Mouse (Mus musculus): ENCODE data around the gene Tubgcp6. TPM values are rescaled to one million over a fixed set of nuclear protein-coding genes. Genes with fewer than 3 reads are reported as not detected.

The Tubgcp6 gene
- total RNA-seq, 2 experiments from 2014 or later = 29.6 to 30.6 TPM

DNA sequence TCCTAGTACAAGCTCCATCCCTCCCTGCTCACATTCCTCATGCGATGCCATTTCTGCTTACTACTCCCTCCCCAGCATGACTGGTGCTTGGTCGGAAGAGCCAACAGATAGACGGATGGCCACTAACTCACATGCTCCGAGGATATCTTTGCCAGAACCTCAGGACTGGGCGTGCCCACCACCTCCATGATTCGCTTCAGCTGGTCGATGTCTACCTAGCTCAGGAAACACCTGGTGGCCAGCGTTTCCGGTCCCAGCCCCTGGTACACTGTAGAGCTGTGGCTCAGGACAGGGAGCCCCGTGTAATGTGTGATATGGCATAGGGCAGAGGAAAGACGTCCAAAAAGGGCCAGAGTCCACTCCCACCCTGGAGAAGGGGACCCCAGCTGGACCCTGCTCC is 22.1 kb upstream of the Tubgcp6 start:
- intact Hi-C loops (cut with DNase I) = no loop called here

DNA sequence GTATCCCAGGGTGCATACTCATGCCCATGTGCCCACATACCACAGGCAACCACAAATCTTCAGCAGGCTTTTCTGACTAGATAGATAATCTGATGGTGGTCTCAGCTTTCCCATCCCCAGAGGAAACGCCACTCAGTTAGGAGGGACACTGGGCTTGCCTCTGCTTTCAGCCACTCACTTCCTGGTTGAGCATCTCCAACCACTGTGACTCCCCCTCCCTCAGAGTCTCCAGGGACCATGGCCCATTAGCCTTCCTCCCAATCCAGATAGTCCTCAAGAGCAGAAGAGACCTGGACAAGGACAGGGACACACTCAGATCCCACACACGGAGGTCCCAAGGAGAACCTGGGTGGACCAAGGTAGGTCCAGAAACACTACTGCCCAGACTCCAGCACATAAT is 20.2 kb upstream of the Tubgcp6 start:
- DNase-seq (ENCODE audit: low spot score in 2 of 2) = no peak
- intact Hi-C loops (cut with DNase I) = no loop called here

More for the DNA sequence above, 22.1 kb upstream of the Tubgcp6 start:
- DNase-seq (ENCODE audit: low spot score in 2 of 2) = no peak

DNA sequence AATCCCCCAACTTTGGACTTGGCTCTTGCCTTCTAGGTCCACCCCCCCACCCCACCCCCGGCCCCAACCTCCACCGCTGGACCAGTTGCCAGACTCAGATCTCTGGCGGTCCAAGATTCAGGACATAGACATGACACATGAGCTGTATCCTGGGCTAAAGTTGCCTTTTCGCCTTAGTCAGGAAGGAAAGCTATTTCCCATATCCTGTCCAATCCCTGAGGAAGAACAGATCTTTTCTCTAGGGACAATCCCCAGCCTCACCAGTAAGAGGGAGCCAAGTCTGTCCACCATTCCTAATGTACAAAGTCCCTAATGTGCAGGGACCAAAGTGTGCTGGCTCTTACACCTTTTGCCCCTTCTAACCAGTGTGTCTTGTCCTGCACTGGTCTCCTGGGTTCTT is 19.0 kb upstream of the Tubgcp6 start:
- DNase-seq (ENCODE audit: low spot score in 2 of 2) = no peak
- intact Hi-C loops (cut with DNase I) = no loop called here

DNA sequence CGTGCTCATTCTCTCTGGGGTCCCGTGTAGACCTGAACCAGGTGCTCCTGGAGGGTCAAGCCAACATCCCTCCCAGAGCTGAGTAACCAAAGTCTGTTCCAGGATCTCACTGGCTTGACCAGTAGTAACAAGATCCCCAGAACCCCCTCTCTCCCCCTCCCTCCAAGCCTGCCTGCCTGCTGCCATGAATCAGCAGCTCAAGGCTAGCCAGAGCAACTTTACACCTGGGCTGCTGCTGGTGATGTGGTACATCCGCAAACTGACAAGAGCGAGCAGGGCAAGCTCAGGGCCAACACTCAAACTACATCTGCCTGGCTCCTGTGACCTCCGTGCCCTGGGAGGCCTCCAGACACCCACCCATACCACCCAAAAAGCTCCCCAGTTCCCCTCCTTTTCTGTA is 18.5 kb upstream of the Tubgcp6 start:
- DNase-seq (ENCODE audit: low spot score in 2 of 2) = no peak
- intact Hi-C loops (cut with DNase I) = no loop called here

DNA sequence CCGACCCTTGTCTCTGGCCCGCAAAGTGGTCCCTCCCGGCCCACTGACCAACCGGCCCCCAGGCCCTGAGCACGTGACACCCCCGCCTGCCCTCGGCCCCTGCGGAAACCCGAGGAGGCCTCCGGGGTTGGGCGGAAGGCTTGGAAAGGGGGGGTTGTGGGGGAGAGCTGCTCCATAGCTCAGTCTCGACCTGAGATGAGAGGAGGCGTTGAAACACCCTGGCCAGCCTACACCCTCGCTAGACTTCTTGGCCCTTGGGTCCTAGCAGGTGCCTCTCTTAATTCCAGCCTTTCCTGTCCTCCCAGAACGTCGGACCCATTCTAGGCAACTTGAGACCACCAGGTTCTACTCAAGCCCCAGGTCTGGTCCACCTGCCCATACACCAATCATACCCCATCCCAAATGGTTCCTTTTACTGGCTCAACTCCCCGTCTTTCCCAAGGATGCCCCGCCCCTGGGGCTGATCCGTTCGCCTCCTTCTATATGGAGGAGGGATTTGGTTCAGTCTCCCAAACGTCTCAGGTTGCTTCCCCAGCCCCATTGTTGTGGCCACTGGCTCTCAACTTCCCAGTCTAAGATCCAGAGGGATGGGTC is 17.8 kb upstream of the Tubgcp6 start, which contains the start of gene Mapk12:
Gene Mapk12 (minus strand): TSS at position 45 of the 594 bp plus-strand sequence.
- DNase-seq (ENCODE audit: low spot score in 2 of 2) = no peak
- intact Hi-C loops (cut with DNase I) = no loop called here

DNA sequence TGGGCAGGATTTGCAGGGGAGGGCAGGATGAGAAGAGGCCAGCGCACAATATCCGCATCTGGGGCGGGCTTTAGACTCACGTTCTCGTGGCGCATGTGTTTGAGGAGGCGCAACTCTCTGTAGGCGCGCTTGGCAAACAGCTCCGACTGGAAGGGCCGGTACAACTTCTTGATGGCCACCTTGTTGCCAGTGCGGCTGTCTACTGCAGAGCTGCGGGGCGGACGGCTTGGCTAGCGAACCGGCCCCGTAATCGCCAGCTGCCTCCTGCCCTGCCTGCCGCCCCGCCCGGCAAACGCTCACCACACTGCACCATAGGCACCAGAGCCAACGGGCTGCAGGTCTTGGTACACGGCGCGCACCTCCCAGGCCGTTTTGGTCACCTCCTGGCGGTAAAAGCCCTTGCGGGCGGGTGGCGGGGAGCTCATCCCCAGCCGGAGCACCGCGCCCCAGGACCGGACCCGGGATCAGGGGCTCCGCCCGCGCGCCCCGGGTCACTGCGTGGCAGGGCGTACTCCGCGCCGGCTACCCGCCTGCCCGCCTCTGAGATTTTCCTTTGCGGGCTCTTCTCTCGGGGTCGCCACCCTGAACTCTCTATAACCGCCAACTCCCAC is 17.2 kb upstream of the Tubgcp6 start:
- peak; percentile 84 to 88 for DNase-seq (ENCODE audit: low spot score in 2 of 2)
- intact Hi-C loops (cut with DNase I) = no loop called here

DNA sequence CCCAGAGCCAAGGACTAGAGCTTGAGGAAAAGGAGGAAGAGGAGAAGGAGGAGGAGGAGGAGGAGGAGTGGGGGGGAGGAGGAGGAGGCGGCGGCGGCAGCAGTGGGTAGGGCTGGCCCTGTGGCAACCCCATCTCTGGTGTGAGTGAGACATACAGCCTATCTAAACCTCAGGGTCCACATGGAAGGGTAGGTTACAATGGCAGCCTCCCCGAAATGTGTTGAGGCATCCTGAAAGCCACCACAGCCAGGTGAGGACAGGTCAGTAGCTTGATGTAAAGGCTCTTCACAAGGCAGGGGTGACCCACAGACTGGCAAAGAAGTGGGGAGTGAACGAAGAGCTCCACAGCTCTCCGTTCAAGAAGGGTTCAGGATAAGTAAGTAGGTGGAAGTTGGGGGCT is 15.6 kb upstream of the Tubgcp6 start:
- intact Hi-C loops (cut with DNase I) = no loop called here
- no peak for DNase-seq (ENCODE audit: low spot score in 2 of 2)

DNA sequence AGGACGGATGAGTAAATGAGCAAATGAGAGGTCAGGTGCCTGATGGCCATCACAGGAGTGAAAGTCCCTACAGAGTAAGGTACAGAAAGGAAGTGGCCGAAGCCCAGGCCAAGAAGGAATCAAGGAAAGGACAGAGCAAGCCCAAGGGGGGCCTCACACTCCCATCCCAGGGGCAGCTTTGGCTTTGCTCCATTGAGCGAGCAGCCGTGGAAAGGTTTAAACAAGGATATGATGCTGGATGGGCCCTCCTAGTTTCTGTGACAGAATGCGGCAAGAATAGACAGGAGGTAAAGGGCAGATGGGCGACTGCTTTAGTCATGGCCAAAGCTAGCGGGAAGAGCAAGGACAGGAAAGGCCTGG is 15.1 kb upstream of the Tubgcp6 start:
- intact Hi-C loops (cut with DNase I) = no loop called here
- DNase-seq (ENCODE audit: low spot score in 2 of 2) = no peak

DNA sequence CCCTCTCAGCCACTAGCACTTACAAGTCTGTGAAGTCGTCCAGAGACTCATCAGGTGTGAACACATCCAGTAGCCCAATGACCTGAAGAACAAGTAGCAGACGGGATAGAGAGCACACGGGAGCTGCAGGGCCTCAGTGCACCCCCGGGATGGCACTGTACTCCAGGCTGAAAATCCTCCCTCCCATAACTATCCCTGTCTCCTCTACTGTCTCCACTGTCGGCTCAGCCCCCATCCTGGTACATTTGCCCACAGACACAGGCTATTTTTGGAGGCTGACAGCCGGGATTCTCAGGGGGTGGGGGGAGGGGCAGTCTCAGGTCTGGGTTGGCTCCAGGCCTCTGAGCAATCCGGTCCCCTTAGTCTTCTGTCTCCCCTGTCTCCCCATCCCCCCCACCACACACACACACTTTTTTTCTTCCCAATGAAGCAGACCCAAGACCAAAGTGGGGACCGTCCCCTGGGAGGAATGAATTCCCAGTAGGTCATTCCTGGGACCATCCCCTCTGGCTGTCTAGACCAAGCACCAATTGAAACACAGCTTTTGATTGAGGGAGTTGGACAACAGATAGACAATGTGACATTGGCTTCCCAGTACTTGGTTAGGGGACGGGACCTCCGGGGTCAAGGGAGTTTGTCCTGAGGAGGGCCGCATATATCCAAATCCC is 14.6 kb upstream of the Tubgcp6 start:
- no peak for DNase-seq (ENCODE audit: low spot score in 2 of 2)
- intact Hi-C loops (cut with DNase I) = no loop called here

DNA sequence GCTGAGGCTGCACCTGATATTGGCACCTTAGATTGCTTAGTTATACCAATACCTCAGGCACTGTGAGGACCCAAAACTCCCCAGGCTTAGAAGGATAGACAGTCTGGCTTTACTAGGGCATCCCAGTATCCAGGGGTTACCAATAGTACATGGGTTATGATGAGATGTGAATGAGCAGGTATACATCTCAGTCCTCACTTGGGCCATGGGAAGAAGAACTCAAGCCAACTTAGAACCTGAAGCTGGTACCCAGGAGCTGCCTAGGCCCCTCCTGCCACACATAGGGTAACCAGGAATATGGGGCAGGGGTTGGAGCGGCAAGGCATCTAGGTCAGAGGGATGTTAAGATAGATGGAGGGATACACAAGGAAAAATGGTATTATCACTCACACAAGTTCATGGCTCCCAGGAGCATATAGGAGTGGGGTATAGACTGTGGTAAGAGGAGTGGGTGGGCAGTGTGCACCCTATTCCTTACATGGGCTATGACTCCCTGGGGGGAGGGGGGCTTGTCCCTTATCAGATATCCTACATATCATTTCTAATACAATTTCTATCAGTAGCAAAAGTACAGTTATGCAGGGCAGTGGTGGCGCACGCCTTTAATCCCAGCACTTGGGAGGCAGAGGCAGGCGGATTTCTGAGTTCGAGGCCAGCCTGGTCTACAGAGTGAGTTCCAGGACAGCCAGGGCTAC is 13.7 kb upstream of the Tubgcp6 start:
- intact Hi-C loops (cut with DNase I) = no loop called here
- no peak for DNase-seq (ENCODE audit: low spot score in 2 of 2)

DNA sequence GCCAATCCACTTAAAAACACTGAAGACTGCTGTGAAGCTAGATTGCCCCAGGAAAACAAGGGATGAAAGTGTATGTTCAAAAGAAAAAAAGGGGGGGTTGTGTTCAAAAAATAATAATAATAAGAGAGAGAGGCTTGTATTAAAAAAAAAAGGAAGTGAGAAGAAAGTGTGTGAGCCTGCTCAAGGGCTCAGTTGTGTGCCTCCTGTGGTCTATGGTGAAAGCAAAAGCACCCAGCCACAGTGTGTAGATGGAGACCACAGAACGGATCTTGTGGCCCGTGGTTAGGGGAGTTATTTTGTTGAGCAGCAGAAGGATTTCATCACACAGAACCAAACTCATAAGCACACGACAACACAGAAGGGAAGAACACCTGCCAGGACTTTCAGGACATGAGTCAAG is 8.4 kb upstream of the Tubgcp6 start:
- intact Hi-C loops (cut with DNase I) = no loop called here
- DNase-seq (ENCODE audit: low spot score in 2 of 2) = no peak

DNA sequence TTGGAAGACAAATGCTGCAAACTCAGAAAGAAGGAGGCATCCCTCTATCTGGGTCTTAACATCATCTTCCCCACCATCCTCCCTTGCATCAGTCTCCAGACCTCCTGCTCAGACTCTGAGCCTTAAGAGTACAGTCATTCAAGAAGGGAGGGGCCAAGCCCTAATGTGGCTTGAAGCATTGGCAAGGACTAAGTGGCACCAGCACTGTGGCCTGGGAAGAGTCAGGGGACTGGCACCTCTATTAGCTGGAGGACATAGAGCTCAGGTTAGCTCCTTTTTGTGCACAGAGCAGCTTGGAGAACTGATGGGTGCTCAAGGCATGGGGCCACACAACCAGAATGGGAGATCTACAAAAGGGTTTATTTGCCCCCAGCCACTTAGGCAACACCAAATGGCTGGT is 7.3 kb upstream of the Tubgcp6 start:
- no peak for DNase-seq (ENCODE audit: low spot score in 2 of 2)
- intact Hi-C loops (cut with DNase I) = no loop called here

DNA sequence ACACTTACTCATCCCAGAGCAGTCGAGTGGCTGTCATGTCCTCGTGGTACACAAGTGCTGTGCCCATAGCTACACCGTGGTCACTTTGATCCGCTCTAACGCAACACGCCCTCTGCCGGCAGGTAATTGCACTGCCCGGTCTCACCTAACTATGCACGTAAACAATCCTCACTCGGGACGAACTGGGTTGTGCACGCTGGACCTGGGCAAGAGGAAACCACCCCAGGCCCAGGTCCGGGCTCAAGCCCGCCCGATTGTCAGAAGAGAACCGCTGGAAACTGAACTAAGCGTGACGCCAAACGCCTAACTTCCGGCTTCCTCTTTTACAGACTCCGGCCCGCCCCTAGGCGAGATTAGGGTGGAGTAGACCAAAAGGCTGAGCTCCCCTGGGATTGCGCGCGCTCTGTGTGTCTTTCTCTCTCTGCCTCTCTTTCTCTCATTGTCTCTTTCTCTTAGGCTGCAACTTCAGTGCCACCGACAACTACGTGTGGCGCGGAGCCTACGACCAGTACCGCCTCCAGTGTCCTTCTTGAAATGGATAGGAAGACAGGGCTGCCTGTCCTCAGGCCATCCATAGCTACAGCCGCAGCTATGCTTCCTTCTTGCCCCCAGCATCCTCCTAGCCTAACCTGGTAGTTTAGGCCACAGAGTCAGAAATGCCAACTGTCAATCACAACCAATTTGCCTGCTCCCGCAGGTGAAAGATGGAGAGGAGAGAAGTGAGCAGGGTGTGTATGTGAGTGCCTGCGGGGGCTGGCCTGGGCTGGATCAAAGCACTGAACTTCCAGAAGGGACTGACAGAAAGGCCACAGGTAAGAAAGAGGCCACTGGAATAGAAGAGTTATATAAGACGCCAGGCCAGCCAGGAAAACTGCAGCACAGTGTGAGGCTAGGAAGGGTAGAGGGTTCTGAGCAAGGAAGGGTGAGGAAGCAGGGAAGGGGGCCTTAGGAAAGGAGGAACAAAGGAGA is 5.8 kb upstream of the Tubgcp6 start, which contains the start of gene Hdac10:
Gene Hdac10 (minus strand): TSS at position 319 of the 969 bp plus-strand sequence.
- intact Hi-C loops (cut with DNase I) = loop anchor here (5.0 kb wide), 1 partner anchor 84 kb away; the partner anchor contains the start of gene Ppp6r2
- DNase-seq (ENCODE audit: low spot score in 2 of 2) = peak; percentile 80 to 84

DNA sequence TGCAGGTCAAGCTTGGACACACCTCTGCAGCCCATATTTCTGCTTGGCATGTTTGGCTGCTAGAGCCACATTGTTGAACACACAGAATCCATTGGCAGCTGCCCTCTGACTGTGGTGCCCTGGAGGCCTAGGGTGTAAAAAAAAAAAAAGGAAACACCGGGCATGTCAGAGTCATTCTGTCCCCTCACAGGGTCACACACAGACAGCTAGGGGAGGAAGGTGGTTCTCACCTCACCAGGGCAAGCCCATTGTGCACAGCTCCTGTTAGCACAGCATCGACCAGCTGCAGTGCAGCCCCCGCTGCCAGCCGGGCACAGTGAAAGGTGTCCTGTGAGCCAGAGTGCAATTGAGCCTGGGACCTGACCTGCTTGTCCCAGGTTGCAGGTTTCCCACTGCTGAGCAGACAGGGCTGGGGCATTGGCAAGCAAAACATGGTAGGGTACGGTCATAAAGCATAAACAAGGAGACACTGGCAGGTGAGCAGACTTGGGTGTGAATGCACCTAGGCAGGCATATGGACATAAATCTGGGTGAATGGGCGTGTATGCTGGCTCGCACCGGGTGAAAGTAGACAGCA is 4.5 kb upstream of the Tubgcp6 start:
- no peak for DNase-seq (ENCODE audit: low spot score in 2 of 2)
- intact Hi-C loops (cut with DNase I) = loop anchor here (5.0 kb wide), 1 partner anchor 85 kb away; the partner anchor contains the start of gene Ppp6r2

DNA sequence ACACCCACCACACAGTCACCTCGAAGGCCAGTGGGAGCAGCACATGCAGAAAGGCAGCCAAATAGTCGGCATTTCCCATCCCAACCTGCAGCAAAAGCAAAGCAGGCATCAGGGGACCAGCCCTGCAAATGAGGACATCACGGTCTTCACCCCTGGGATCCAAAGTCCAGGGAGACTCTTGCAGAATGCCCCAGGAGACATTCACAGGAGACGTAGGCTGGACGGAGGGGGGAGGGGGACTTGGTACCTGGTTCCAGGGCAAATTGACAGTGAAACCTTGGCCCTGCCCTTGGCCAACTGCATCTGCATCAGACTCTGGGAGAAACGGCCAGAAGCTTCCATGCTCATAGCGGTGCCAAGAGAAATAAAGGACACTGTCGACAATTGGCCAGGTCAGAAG is 3.7 kb upstream of the Tubgcp6 start:
- intact Hi-C loops (cut with DNase I) = loop anchor here (5.0 kb wide), 1 partner anchor 86 kb away; the partner anchor contains the start of gene Ppp6r2

DNA sequence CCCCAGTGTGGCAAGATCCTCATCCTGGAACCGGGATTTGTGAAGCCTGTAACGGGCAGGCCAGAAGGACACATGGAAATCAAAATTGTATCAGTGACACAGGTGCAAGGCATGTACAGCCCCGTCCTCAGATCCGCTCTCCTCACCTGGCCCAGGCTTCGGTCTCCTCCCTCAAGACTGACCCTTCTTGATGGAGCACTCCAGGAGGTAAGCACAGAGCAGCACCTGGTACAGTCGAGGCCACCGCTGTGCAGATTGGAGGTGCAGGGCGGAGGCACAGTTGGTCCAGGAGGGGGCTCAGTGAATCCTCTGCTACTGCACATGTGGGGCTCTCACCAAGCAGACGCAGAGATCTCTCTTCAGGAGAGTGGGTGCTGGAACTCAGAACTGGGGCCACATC is 2.4 kb upstream of the Tubgcp6 start:
- intact Hi-C loops (cut with DNase I) = loop anchor here (5.0 kb wide), 1 partner anchor 87 kb away; the partner anchor contains the start of gene Ppp6r2

More for the DNA sequence above, 3.7 kb upstream of the Tubgcp6 start:
- DNase-seq (ENCODE audit: low spot score in 2 of 2) = no peak

DNA sequence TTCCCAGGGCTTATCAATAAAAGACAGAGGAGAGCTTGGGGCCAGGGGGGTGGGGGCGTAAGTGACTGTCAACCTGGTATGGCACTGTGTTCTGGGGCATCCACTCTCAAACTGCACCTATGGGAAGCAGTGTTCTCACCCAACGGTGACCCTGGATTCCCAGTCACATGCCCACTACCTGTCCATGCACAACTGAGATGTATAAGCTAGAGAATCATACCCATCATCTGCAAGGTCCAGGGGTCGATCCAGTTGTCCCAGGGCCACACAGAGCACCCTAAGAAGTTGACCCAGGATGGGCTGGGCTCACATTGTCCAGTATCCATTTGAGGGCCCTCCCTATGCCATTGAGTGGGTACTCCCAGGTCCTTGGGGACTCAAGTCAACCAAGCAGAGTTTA is 1.4 kb upstream of the Tubgcp6 start:
- intact Hi-C loops (cut with DNase I) = loop anchor here (5.0 kb wide), 1 partner anchor 43 kb away; no protein-coding TSS in a partner anchor
- DNase-seq (ENCODE audit: low spot score in 2 of 2) = no peak

More for the DNA sequence above, 2.4 kb upstream of the Tubgcp6 start:
- no peak for DNase-seq (ENCODE audit: low spot score in 2 of 2)

DNA sequence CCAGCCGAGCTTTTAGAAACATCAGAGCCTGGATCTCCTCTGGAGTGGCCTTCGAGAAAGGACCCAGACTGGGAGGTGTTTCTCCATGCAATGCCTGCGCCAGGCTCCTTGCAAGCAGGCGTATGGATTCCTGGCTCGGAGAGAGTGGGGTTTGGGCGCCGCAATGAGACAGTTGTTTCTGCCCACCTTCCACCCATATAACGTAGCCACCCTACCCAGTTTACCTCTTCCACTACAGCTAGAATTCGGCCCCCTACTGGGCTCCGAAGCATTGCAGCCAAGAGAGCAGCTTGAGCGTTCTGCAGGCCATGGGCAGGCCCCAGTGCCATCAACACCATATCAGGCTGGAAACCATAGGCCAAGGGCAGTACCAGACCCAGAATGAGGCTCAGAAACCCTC is 683 bp upstream of the Tubgcp6 start:
- intact Hi-C loops (cut with DNase I) = loop anchor here (2.0 to 5.0 kb wide), 2 partner anchors 44 to 73 kb away; partner anchors contain the start of gene Dennd6b
- peak in 1 of 2 experiments; percentile 64 for DNase-seq (ENCODE audit: low spot score in 2 of 2)

DNA sequence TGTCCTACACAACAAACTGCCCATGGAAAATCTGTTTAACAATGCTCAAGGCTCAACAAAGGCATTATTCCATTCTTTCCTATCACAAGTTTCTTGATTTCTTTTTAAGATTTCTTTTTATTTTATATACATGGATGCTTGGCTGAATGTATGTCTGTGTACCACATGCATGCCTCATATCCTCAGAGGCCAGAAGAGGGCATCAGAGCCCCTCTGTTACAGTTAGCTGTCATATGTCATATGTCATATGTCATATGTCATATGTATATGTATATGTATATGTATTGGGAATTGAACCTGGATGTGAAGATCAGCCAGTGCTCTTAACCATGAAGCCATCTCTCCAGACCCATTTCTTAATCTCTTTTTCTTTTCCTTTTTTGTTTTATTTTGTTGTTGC is 4.9 kb downstream of the Tubgcp6 start:
- intact Hi-C loops (cut with DNase I) = no loop called here
- DNase-seq (ENCODE audit: low spot score in 2 of 2) = no peak

Data from left cerebral cortex, postnatal 36 days (tissue).